Mouse (Mus musculus): ENCODE results near the gene Lgals7. TPM values are rescaled to one million over a fixed set of nuclear protein-coding genes. Genes with fewer than 3 reads are reported as not detected.

The Lgals7 gene
- 2.2 TPM in 2 replicates for polyA plus RNA-seq (2015; fragmentation: Nextera tagmentation; extraction: Ambion mirVana)

- Histone ChIP-seq H3K4me3 (replicated peaks) (no peak within 1 kb of the TSS), H3K9ac (no peak within 1 kb of the TSS), H3K4me2 (0 out of 2 replicates have a peak within 1 kb of the TSS, but pooled peaks have one; percentile 10), H3K27me3 (replicated peaks) (no peaks in the 10 kb centered on the region), H3K4me1 (peaks cover 20% of the 10 kb centered on the region), H3K36me3 (no peaks in the 10 kb centered on the region), H3K27ac (peak within 1 kb of the TSS; percentile 32; the same call in 1 of the 2 replicates), H3K9me3 (no peaks in the 10 kb centered on the region)
- 78% methylated on average over 6 of the region's 6 CpGs for WGBS
- ATAC-seq (ENCODE audit: insufficient read depth, low FRiP score, low read depth) = no peak
Measured at GRCm38 (mm10) chr7:28863540-28863939, at the start of gene Lgals7. Lgals7 (plus strand) TSS chr7:28863853.

GRCm38 (mm10) chr7:28814306-28815034 lies 49.2 kb upstream of the Lgals7 start:
- Histone ChIP-seq H3K9me3 (no peaks in the 10 kb centered on the region), H3K36me3 (peaks cover 61% of the 10 kb centered on the region), H3K27ac (no peak overlapping the region), H3K4me3 (replicated peaks) (0 out of 2 replicates have a peak overlapping the region, but pooled peaks have one; percentile 3), H3K4me2 (no peak overlapping the region), H3K4me1 (peaks cover 42% of the 10 kb centered on the region), H3K9ac (no peak overlapping the region), H3K27me3 (replicated peaks) (no peaks in the 10 kb centered on the region)
- no peak for ATAC-seq (ENCODE audit: insufficient read depth, low FRiP score, low read depth)
- WGBS = 72% methylated on average over 5 of the region's 5 CpGs

- H3K4me2 ChIP-seq = no peak overlapping the region
- H3K36me3 ChIP-seq = peaks cover 67% of the 10 kb centered on the region
- no peak overlapping the region for H3K27ac ChIP-seq
- no peaks in the 10 kb centered on the region for H3K9me3 ChIP-seq
- no peak overlapping the region for H3K9ac ChIP-seq
- 91% methylated on average over 9 of the region's 9 CpGs for WGBS
- peaks cover 47% of the 10 kb centered on the region for H3K4me1 ChIP-seq
- no peak overlapping the region for H3K4me3 ChIP-seq (replicated peaks)
- H3K27me3 ChIP-seq (replicated peaks) = no peaks in the 10 kb centered on the region
- no peak for ATAC-seq (ENCODE audit: insufficient read depth, low FRiP score, low read depth)
Measured at GRCm38 (mm10) chr7:28815230-28815629, 48.4 kb upstream of the Lgals7 start.

GRCm38 (mm10) chr7:28816201-28816600 lies 47.5 kb upstream of the Lgals7 start:
- no peaks in the 10 kb centered on the region for H3K27me3 ChIP-seq (replicated peaks)
- no peaks in the 10 kb centered on the region for H3K9me3 ChIP-seq
- no peak overlapping the region for H3K9ac ChIP-seq
- H3K4me2 ChIP-seq = no peak overlapping the region
- ATAC-seq (ENCODE audit: insufficient read depth, low FRiP score, low read depth) = no peak
- no peak overlapping the region for H3K4me3 ChIP-seq (replicated peaks)
- H3K36me3 ChIP-seq = peaks cover 76% of the 10 kb centered on the region
- no peak overlapping the region for H3K27ac ChIP-seq
- H3K4me1 ChIP-seq = peaks cover 54% of the 10 kb centered on the region
- WGBS = 82% methylated on average over 9 of the region's 9 CpGs

GRCm38 (mm10) chr7:28816920-28817319 lies 46.7 kb upstream of the Lgals7 start:
- WGBS = 90% methylated on average over 10 of the region's 10 CpGs
- peaks cover 82% of the 10 kb centered on the region for H3K36me3 ChIP-seq
- H3K27ac ChIP-seq = no peak overlapping the region
- H3K4me1 ChIP-seq = peaks cover 57% of the 10 kb centered on the region
- no peaks in the 10 kb centered on the region for H3K27me3 ChIP-seq (replicated peaks)
- H3K9ac ChIP-seq = no peak overlapping the region
- H3K9me3 ChIP-seq = no peaks in the 10 kb centered on the region
- no peak overlapping the region for H3K4me3 ChIP-seq (replicated peaks)
- no peak for ATAC-seq (ENCODE audit: insufficient read depth, low FRiP score, low read depth)
- no peak overlapping the region for H3K4me2 ChIP-seq

- no peaks in the 10 kb centered on the region for H3K9me3 ChIP-seq
- H3K27me3 ChIP-seq (replicated peaks) = no peaks in the 10 kb centered on the region
- peaks cover 53% of the 10 kb centered on the region for H3K4me1 ChIP-seq
- no peak overlapping the region for H3K9ac ChIP-seq
- H3K4me2 ChIP-seq = no peak overlapping the region
- H3K27ac ChIP-seq = no peak overlapping the region
- ATAC-seq (ENCODE audit: insufficient read depth, low FRiP score, low read depth) = no peak
- 63% methylated on average over 6 of the region's 6 CpGs for WGBS
- H3K4me3 ChIP-seq (replicated peaks) = no peak overlapping the region
- peaks cover 84% of the 10 kb centered on the region for H3K36me3 ChIP-seq
Measured at GRCm38 (mm10) chr7:28817524-28817923, 46.1 kb upstream of the Lgals7 start.

- no peak for ATAC-seq (ENCODE audit: insufficient read depth, low FRiP score, low read depth)
- Histone ChIP-seq H3K4me3 (replicated peaks) (no peak overlapping the region), H3K4me1 (peaks cover 49% of the 10 kb centered on the region), H3K27me3 (replicated peaks) (no peaks in the 10 kb centered on the region), H3K36me3 (peaks cover 86% of the 10 kb centered on the region), H3K4me2 (no peak overlapping the region), H3K27ac (no peak overlapping the region), H3K9ac (no peak overlapping the region), H3K9me3 (no peaks in the 10 kb centered on the region)
- whole genome bisulfite sequencing = 74% methylated on average over 4 of the region's 4 CpGs
Measured at GRCm38 (mm10) chr7:28817957-28818356, 45.7 kb upstream of the Lgals7 start.

GRCm38 (mm10) chr7:28818436-28818835 lies 45.2 kb upstream of the Lgals7 start:
- no peaks in the 10 kb centered on the region for H3K9me3 ChIP-seq
- no peak overlapping the region for H3K4me2 ChIP-seq
- H3K27ac ChIP-seq = no peak overlapping the region
- H3K4me3 ChIP-seq (replicated peaks) = no peak overlapping the region
- WGBS = 88% methylated on average over 17 of the region's 18 CpGs
- H3K9ac ChIP-seq = no peak overlapping the region
- no peaks in the 10 kb centered on the region for H3K27me3 ChIP-seq (replicated peaks)
- H3K36me3 ChIP-seq = peaks cover 82% of the 10 kb centered on the region
- no peak for ATAC-seq (ENCODE audit: insufficient read depth, low FRiP score, low read depth)
- H3K4me1 ChIP-seq = peaks cover 44% of the 10 kb centered on the region

GRCm38 (mm10) chr7:28818861-28819452 lies 44.7 kb upstream of the Lgals7 start:
- Histone ChIP-seq H3K36me3 (peaks cover 76% of the 10 kb centered on the region), H3K4me2 (no peak overlapping the region), H3K9me3 (no peaks in the 10 kb centered on the region), H3K27me3 (replicated peaks) (no peaks in the 10 kb centered on the region), H3K9ac (no peak overlapping the region), H3K4me3 (replicated peaks) (no peak overlapping the region), H3K4me1 (peaks cover 39% of the 10 kb centered on the region; the same call in 1 of the 2 replicates), H3K27ac (no peak overlapping the region)
- WGBS = 82% methylated on average over 4 of the region's 4 CpGs
- no peak for ATAC-seq (ENCODE audit: insufficient read depth, low FRiP score, low read depth)

- Histone ChIP-seq H3K27ac (no peak overlapping the region), H3K9ac (no peak overlapping the region), H3K4me1 (peaks cover 34% of the 10 kb centered on the region; the same call in 1 of the 2 replicates), H3K36me3 (peaks cover 70% of the 10 kb centered on the region), H3K9me3 (no peaks in the 10 kb centered on the region), H3K27me3 (replicated peaks) (no peaks in the 10 kb centered on the region), H3K4me3 (replicated peaks) (no peak overlapping the region), H3K4me2 (no peak overlapping the region)
- no peak for ATAC-seq (ENCODE audit: insufficient read depth, low FRiP score, low read depth)
- 84% methylated on average over 4 of the region's 4 CpGs for WGBS
Measured at GRCm38 (mm10) chr7:28819571-28819970, 44.1 kb upstream of the Lgals7 start.

- no peak for ATAC-seq (ENCODE audit: insufficient read depth, low FRiP score, low read depth)
- no peak overlapping the region for H3K4me3 ChIP-seq (replicated peaks)
- no peak overlapping the region for H3K9ac ChIP-seq
- H3K27me3 ChIP-seq (replicated peaks) = no peaks in the 10 kb centered on the region
- peaks cover 60% of the 10 kb centered on the region for H3K36me3 ChIP-seq
- no peak overlapping the region for H3K4me2 ChIP-seq
- no peaks in the 10 kb centered on the region for H3K9me3 ChIP-seq
- H3K4me1 ChIP-seq = peaks cover 32% of the 10 kb centered on the region; the same call in 1 of the 2 replicates
- H3K27ac ChIP-seq = peak overlapping the region; percentile 35; the same call in 1 of the 2 replicates
- WGBS = 76% methylated on average over 12 of the region's 12 CpGs
Measured at GRCm38 (mm10) chr7:28820358-28821260, 43.0 kb upstream of the Lgals7 start.
